Mouse (Mus musculus): Measurements from ENCODE around the gene Adamts14.

- no peak for TF ChIP-seq CTCF (IDR thresholded peaks at IDR 0.05; ENCODE audit: borderline replicate concordance, insufficient read depth, low read depth, low read length)
- no peak for TF ChIP-seq POLR2A (IDR thresholded peaks at IDR 0.05; ENCODE audit: borderline replicate concordance, insufficient read depth, low read length)
These were observed 60.4 kb downstream of the Adamts14 start for GRCm38 (mm10) chr10:61212817-61213216.

Data from cerebellum, adult 2 months (tissue).